Mouse (Mus musculus) hindbrain, embryonic 11.5 days (tissue): ENCODE data around the gene Elmo2. TPM values are rescaled to one million over a fixed set of nuclear protein-coding genes. Genes with fewer than 3 reads are reported as not detected.

ENCODE experiments used
- ATAC-seq: fragments of 200-750 bp; cut with Nextera tagmentation; 2 replicates; pipeline ENCODE4 v1.8.0; 2017; ENCODE audit warnings: mild to moderate bottlenecking, moderate TSS enrichment, moderate library complexity; ENCODE audit not compliant: low FRiP score
- DNase-seq: peaks from one replicate; pipeline ENCODE4 v3.0.0-alpha.2; 2015; ENCODE audit warnings: low spot score
- H3K27ac ChIP-seq: fragments of 300-500 bp; sonication (generic); 2 replicates; pipeline ENCODE4 v1.5.1; 2014; ENCODE audit warnings: mild to moderate bottlenecking, low read depth, low read length
- H3K27me3 ChIP-seq: fragments of 300-500 bp; sonication (generic); 2 replicates; pipeline ENCODE4 v1.6.1; 2014; ENCODE audit warnings: mild to moderate bottlenecking, low read length, moderate library complexity, mixed read lengths; ENCODE audit not compliant: control insufficient read depth, insufficient read depth
- H3K36me3 ChIP-seq: fragments of 300-500 bp; sonication (generic); 2 replicates; pipeline ENCODE4 v1.6.1; 2014; ENCODE audit warnings: mild to moderate bottlenecking, low read length, moderate library complexity, mixed read lengths; ENCODE audit not compliant: control insufficient read depth, insufficient read depth
- H3K4me1 ChIP-seq: fragments of 300-500 bp; sonication (generic); replicated peaks from 2 replicates; pipeline ENCODE4 v1.6.1; 2014; ENCODE audit warnings: low read length, mixed read lengths; ENCODE audit not compliant: control insufficient read depth, insufficient read depth
- H3K4me2 ChIP-seq: fragments of 300-500 bp; sonication (generic); replicated peaks from 2 replicates; pipeline ENCODE4 v1.6.1; 2014; ENCODE audit warnings: mild to moderate bottlenecking, low read depth, low read length
- H3K4me3 ChIP-seq: fragments of 300-500 bp; sonication (generic); 2 replicates; pipeline ENCODE4 v1.5.1; 2014; ENCODE audit warnings: low read depth, low read length
- H3K9ac ChIP-seq: fragments of 300-500 bp; sonication (generic); 2 replicates; pipeline ENCODE4 v1.6.1; 2014; ENCODE audit warnings: low read depth, low read length
- H3K9me3 ChIP-seq: fragments of 300-500 bp; sonication (generic); 2 replicates; pipeline ENCODE4 v1.6.1; 2016; ENCODE audit warnings: low read length; ENCODE audit not compliant: control insufficient read depth
- WGBS: fragments of 180-500 bp; shearing (Covaris S2); extraction: QIAGEN DNeasy Blood & Tissue Kit; methylation state at CpG from one replicate; pipeline ENCODE4 v1.1.7; 2014; 5-methylcytosine and 5-hydroxymethylcytosine counted together
- polyA plus RNA-seq: library from polyadenylated mRNA; unstranded; fragments of >200 nt; fragmentation: Nextera tagmentation; extraction: Ambion mirVana; gene quantifications from 2 replicates; pipeline ENCODE4 v1.2.1, GENCODE M21; 2014

Elmo2 gene
- polyA plus RNA-seq, 1 experiment from 2014 or later, result 76.7 TPM

DNA sequence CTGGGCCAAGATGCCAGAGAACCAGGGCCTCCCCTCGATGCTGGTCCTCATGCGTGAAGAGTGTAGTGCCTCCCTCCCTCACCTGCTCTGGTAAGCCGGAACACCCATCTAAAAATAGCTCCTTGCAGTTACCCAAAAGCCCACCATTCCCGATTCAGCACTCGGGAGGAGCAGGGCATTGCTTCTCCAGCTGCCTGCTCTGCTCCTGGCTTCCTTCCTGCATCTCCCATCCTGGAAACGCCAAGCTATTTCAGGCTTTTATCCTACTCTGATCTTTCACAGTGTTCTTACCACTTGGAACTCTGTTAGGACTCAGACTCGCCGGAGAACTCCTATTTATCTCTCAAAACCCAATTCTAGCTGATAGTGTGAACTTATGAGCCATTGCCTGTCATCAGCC lies 85.9 kb downstream of the Elmo2 start:
- no peak for DNase-seq
- no peak overlapping the region for H3K27ac ChIP-seq
- H3K4me2 ChIP-seq, result no peak overlapping the region
- H3K9me3 ChIP-seq, result no peaks in the 10 kb centered on the region
- no peak overlapping the region for H3K4me3 ChIP-seq
- H3K36me3 ChIP-seq, result no peaks in the 10 kb centered on the region
- peaks cover 8% of the 10 kb centered on the region for H3K4me1 ChIP-seq
- ATAC-seq, result no peak
- H3K9ac ChIP-seq, result no peak overlapping the region
- peaks cover 73% of the 10 kb centered on the region for H3K27me3 ChIP-seq
- WGBS, result 33% methylated on average over 8 of the region's 8 CpGs

- WGBS, result 13% methylated on average over 15 of the region's 15 CpGs
- Histone ChIP-seq H3K9me3 (no peaks in the 10 kb centered on the region), H3K27me3 (peaks cover 75% of the 10 kb centered on the region), H3K36me3 (no peaks in the 10 kb centered on the region), H3K4me1 (peaks cover 11% of the 10 kb centered on the region), H3K9ac (no peak overlapping the region), H3K27ac (no peak overlapping the region), H3K4me3 (no peak overlapping the region), H3K4me2 (no peak overlapping the region)
- ATAC-seq (no peak), DNase-seq (no peak)
Measured at GRCm38 (mm10) chr2:165239533-165240144, 86.6 kb downstream of the Elmo2 start.

DNA sequence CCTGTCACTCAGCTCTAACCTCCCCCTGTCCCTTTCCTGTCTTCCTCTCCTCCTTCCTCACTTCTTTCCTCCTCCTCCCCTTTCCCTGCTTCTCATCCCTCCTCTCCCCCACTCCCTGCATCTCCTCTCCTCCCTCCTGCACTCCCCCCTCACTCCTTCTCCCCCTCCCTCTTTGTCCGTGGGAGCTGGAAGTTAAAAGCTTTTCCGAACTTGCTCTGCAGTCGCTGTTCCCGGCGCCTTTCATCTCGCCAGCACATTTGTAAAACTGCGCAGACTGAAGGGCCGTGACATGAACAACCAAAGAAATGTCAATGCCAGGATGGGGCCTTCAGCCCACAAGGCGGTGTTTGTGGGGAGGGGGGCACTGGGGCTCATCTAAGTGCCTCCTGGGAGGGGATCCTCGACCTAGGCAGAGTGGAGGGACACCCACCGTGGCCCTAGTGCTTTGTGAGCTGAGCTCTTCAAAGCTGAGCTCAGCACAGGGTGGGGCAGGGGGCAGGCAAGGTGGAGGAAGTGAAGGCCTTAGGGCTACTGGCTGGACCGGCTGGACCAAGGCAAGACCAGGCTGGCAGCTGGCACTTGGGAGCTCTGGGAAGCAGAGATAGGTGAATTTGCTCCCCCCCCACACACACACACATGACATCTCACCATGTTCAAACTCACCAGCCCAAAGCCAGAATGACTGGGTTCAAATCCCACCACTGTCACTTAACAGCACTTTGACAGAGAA lies 87.7 kb downstream of the Elmo2 start:
- Histone ChIP-seq H3K27me3 (peaks cover 82% of the 10 kb centered on the region), H3K4me3 (no peak overlapping the region), H3K4me2 (no peak overlapping the region), H3K9me3 (no peaks in the 10 kb centered on the region), H3K36me3 (no peaks in the 10 kb centered on the region), H3K4me1 (peaks cover 11% of the 10 kb centered on the region), H3K27ac (no peak overlapping the region), H3K9ac (no peak overlapping the region)
- peak; percentile 39 for DNase-seq
- no peak for ATAC-seq
- 9% methylated on average over 12 of the region's 12 CpGs for WGBS

Other genes with a start within 250 kb of the Elmo2 start
- gene 1700025C18Rik, start 235.7 kb downstream of the Elmo2 start, polyA plus RNA-seq, result not detected in 2 replicates
- 4.6 and 5.6 TPM in 2 replicates for gene Cdh22, start 91.6 kb downstream of the Elmo2 start, polyA plus RNA-seq
- gene Slc35c2, start 38.6 kb downstream of the Elmo2 start, polyA plus RNA-seq, result 45.8 and 51.0 TPM in 2 replicates
- 7.0 and 7.6 TPM in 2 replicates for gene Zfp663, start 42.2 kb upstream of the Elmo2 start, polyA plus RNA-seq
- gene Zfp334, start 61.8 kb upstream of the Elmo2 start, polyA plus RNA-seq, result 19.6 and 21.2 TPM in 2 replicates
- 0.06 TPM in 1 of 2 replicates, not detected in the other for gene Ocstamp, start 73.9 kb upstream of the Elmo2 start, polyA plus RNA-seq
- 0.14 and 0.17 TPM in 2 replicates for gene Slc13a3, start 146.8 kb upstream of the Elmo2 start, polyA plus RNA-seq
- 51.3 and 53.5 TPM in 2 replicates for gene Trp53rka, start 166.8 kb upstream of the Elmo2 start, polyA plus RNA-seq
- gene Slc2a10, start 177.3 kb upstream of the Elmo2 start, polyA plus RNA-seq, result 2.3 and 3.2 TPM in 2 replicates